Mouse (Mus musculus) right cerebral cortex, postnatal 10 days (tissue): ENCODE measurements around the gene Tekt5.

ENCODE experiments used
- DNase-seq, 2 experiments: peaks; one replicate each; pipeline ENCODE4 v3.0.0; 2021; ENCODE audit warnings: low spot score in 2 of 2

Tekt5 gene

DNA sequence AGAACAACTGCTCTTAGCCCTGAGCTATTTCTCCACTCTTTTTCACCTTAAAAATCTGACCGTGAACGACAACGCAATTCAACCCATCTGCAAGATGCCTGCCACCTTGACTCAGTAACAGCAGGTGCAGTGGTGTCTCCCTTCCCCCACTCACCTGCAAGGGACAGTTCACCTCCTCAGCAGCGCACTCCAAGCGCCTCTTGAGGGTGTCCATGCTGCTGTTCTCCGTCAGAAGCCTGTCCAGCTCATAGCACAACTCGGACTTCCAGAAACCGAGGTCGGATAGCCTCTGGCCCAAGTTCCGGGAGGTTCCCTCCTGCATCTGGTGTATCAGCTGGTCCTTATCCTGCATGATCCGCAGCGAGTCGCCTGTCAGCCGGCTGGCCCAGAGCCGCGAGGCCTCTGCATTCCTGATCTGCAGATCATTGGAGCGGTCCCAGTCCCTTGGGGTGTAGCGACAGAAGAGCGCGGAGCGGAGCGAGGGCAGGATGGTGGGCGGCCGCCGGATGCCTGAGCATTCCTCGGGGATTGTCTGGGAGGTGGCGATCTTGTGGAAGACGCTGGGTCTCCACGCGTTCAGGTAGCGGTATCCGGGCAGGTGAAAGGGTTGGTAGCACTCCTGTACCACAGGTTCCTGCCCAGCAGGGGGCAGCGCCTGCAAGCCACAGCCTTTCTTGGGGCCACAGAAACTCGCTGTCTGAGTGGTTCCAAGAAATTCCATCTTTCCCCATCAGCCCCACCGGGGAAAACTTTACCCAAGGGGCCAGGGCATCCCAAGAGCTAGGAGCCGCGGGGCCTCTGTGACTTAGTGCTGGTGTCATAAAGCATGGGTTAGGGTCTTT lies at the start of gene Tekt5:
TSS of gene Tekt5 (minus strand) at position 792 of the 842 bp plus-strand sequence.
- peak; percentile 45 for DNase-seq

GRCm38 (mm10) chr16:10443723-10444122 lies 48.4 kb upstream of the Tekt5 start:
- DNase-seq, result no peak

GRCm38 (mm10) chr16:10441761-10442160 lies 46.5 kb upstream of the Tekt5 start:
- DNase-seq, result no peak

- DNase-seq, result no peak
These were observed 46.0 kb upstream of the Tekt5 start for GRCm38 (mm10) chr16:10441328-10441727.

DNA sequence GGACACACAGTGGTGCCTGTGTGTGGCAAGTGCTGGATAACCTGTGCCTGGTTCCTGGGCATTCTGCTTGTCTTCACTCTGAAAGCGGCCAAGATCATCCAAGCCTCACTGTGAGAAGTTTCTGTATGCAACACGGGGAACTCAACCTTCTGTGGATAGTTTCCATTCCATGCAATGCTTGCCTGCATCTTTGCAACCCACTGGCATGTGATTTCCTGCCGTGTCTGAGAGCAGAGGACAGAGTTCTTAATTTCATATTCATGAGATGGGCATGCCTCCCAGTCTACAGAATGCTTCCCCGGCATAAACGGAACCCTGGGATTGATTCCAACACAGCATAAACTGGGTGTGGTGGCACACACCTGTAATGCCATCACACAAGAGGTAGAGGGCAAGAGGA lies 42.8 kb upstream of the Tekt5 start:
- no peak for DNase-seq

DNA sequence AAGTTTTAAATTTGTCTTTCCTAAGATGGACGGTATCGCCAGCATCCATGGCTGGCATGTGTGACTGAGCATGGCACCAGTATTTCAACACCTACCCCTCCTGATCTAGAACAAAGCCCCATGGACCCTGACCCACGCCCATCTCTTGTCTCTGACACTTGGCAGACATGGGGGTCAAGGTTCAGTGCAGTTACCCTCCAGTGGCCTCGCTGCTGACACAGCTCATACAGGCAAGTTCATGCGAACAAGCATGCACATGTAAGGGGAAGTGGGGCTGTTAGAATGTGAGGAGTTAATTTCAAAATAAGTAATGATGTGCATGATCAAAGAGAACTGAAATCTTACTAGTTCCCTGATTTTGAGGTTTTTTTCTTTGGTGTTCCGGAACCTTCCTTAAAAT lies 40.9 kb upstream of the Tekt5 start:
- no peak for DNase-seq

GRCm38 (mm10) chr16:10433344-10433743 lies 38.1 kb upstream of the Tekt5 start:
- DNase-seq, result no peak

DNA sequence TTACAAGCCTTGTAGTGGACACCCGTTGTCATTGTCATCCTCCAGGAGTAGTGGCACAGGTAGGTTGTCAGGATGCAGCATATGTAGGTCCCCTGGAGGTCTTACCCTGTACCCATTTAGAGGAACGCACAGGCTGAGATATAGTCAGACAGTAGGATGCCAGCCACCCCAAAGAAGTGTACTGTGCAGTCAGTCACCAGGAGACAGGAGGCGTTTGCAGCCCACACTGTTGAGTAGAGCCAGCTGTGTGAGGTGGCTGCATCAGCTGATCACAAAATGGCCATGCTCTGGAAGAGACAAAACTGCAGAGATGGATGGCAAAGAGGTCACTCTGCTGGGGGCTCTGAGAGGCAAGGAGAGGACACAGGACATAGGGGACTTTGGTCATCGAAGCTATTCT lies 37.1 kb upstream of the Tekt5 start:
- no peak for DNase-seq

- DNase-seq, result no peak
These were observed 36.6 kb upstream of the Tekt5 start for GRCm38 (mm10) chr16:10431911-10432310.

DNA sequence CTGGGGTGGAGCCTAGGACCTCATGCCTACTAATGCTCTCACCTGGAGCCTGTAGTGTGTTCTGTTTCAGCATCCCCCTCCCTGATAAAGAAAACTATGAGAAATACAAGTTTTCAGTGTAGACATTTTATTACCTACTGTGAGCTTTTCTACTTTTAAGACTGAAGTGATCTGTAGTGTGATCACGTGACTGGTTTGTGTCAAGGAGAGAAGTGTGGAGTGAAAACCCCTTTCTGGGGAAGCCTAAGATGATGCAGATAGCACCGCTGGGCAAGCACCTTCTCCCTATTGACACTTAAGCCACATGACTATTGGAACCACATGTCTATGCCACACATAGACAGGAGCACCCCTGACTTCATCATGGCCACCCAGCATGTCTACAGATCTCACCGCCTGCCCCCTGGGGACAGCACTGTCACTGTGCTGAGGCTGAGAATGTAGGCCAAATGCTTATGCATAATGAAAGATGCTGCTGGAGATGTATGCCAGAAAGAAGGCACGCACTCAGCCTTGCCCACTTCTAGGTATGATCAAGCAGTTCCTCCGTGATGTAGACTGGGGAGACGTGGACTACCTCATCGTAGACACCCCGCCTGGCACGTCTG lies 25.3 kb upstream of the Tekt5 start:
- DNase-seq, result no peak

- DNase-seq, result no peak
These were observed 22.5 kb upstream of the Tekt5 start for GRCm38 (mm10) chr16:10417723-10418259.

GRCm38 (mm10) chr16:10416866-10417265 lies 21.6 kb upstream of the Tekt5 start:
- DNase-seq, result no peak

GRCm38 (mm10) chr16:10415976-10416375 lies 20.7 kb upstream of the Tekt5 start:
- peak; percentile 48 to 65 for DNase-seq

- peak; percentile 95 to 96 for DNase-seq
These were observed 16.8 kb upstream of the Tekt5 start, which contains the start of gene Nubp1 for GRCm38 (mm10) chr16:10411764-10412746. Nubp1 (plus strand) TSS chr16:10411948.

- peak; percentile 84 to 88 for DNase-seq
These were observed 3.9 kb upstream of the Tekt5 start for GRCm38 (mm10) chr16:10399160-10399559.

DNA sequence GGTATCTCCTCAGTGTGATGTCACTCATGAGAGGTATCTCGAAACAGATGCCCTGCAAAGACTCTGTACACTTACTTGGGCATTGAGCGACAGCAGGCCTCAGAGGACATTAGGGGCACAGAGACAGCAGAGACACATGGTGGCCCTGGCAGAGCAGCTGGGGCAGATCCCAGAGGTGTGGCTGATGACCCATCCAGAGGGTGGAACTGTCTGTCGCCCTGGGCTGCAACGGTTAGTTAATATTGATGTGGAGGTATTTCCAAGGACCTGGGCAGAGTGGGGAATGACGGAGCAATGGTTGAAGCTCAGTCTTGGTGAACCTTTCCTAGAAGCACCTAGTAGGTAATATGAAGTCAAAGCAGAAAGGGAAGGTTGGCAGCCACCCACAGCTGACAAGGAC lies 3.5 kb upstream of the Tekt5 start:
- no peak for DNase-seq

- no peak for DNase-seq
These were observed 2.7 kb downstream of the Tekt5 start for GRCm38 (mm10) chr16:10392587-10392986.

- no peak for DNase-seq
These were observed 6.5 kb downstream of the Tekt5 start for GRCm38 (mm10) chr16:10388634-10389365.

GRCm38 (mm10) chr16:10385261-10385660 lies 10.0 kb downstream of the Tekt5 start:
- DNase-seq, result no peak

DNA sequence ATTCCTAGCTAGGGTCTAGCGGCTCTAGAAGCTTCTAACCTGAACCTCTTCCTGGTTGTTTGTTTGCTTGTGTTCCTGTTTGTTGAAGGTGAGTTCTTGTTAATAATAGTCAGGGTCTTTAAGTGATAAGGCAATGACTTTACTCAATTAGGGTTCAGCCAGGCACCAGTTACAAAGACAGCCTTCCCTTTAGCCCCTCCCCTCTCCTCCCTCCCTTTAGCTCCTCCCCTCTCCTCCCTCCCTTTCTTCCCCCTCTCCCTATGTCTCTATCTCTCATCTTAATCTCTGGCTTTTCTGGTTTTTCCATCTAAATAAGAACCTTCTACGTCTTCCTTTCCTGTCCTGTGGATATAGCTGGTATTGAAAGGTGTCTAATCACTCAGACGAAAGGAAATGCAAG lies 10.7 kb downstream of the Tekt5 start:
- no peak for DNase-seq

DNA sequence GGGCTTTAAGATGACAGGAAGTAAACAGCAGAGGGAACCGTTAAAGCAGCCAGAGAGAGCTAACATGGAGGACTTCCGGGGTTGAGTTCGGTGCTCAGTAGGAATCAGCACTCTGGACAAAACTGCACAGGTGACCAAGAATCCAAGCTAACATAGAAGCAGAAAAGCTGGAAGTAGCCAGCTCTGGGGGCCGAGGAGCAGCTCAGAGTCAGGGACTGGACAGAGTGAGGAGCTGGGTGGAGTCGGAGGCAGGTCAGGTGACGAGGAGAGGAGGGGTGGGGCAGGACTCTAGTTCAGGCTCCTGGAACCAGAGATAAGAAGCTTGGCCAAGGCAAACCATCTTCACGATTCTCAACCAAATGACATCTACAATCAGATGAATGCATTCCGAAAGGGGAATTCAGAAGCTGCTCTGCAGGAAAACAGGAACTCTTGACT lies 11.2 kb downstream of the Tekt5 start:
- no peak for DNase-seq
